Mouse (Mus musculus) hindbrain, embryonic 16.5 days (tissue): ENCODE data around the gene Grik3. TPM values are rescaled to one million over a fixed set of nuclear protein-coding genes. Genes with fewer than 3 reads are reported as not detected.
A peak's percentile ranks its signal among the peaks of the same experiment; 100 is the strongest.

Experiments
- ATAC-seq: fragments of 200-750 bp; cut with Nextera tagmentation; 2 replicates; pipeline ENCODE4 v1.8.0; 2017; ENCODE audit warnings: moderate TSS enrichment, moderate library complexity
- H3K27ac ChIP-seq: fragments of 300-500 bp; sonication (generic); 2 replicates; pipeline ENCODE4 v1.5.1; 2014; ENCODE audit warnings: low read depth, mild to moderate bottlenecking, control low read depth, low read length, moderate library complexity
- H3K27me3 ChIP-seq: fragments of 300-500 bp; sonication (generic); replicated peaks from 2 replicates; pipeline ENCODE4 v1.6.1; 2014; ENCODE audit warnings: low read length; ENCODE audit not compliant: control insufficient read depth, insufficient read depth
- H3K36me3 ChIP-seq: fragments of 300-500 bp; sonication (generic); 2 replicates; pipeline ENCODE4 v1.6.1; 2014; ENCODE audit warnings: mild to moderate bottlenecking, low read length, moderate library complexity, mixed read lengths; ENCODE audit not compliant: control insufficient read depth, insufficient read depth
- H3K4me1 ChIP-seq: fragments of 300-500 bp; sonication (generic); 2 replicates; pipeline ENCODE4 v1.6.1; 2014; ENCODE audit warnings: low read depth, low read length; ENCODE audit not compliant: control insufficient read depth, insufficient read depth
- H3K4me2 ChIP-seq: fragments of 300-500 bp; sonication (generic); 2 replicates; pipeline ENCODE4 v1.6.1; 2014; ENCODE audit warnings: mild to moderate bottlenecking, low read length, control low read depth, moderate library complexity
- H3K4me3 ChIP-seq: fragments of 300-500 bp; sonication (generic); 2 replicates; pipeline ENCODE4 v1.5.1; 2014; ENCODE audit warnings: mild to moderate bottlenecking, low read length, control low read depth, moderate library complexity
- H3K9ac ChIP-seq: fragments of 300-500 bp; sonication (generic); 2 replicates; pipeline ENCODE4 v1.6.1; 2014; ENCODE audit warnings: low read depth, mild to moderate bottlenecking, control low read depth, low read length, moderate library complexity
- H3K9me3 ChIP-seq: fragments of 300-500 bp; sonication (generic); 2 replicates; pipeline ENCODE4 v1.6.1; 2014; ENCODE audit warnings: mild to moderate bottlenecking, low read length, moderate library complexity; ENCODE audit not compliant: control insufficient read depth
- WGBS: fragments of 180-500 bp; shearing (Covaris S2); extraction: QIAGEN DNeasy Blood & Tissue Kit; methylation state at CpG from one replicate; pipeline ENCODE4 v1.1.7; 2014; 5-methylcytosine and 5-hydroxymethylcytosine counted together
- polyA plus RNA-seq: library from polyadenylated mRNA; unstranded; fragments of >200 nt; fragmentation: Nextera tagmentation; extraction: Ambion mirVana; gene quantifications from 2 replicates; pipeline ENCODE4 v1.2.1, GENCODE M21; 2015

Grik3 gene
- polyA plus RNA-seq, 1 experiment from 2014 or later = 5.5 TPM

DNA sequence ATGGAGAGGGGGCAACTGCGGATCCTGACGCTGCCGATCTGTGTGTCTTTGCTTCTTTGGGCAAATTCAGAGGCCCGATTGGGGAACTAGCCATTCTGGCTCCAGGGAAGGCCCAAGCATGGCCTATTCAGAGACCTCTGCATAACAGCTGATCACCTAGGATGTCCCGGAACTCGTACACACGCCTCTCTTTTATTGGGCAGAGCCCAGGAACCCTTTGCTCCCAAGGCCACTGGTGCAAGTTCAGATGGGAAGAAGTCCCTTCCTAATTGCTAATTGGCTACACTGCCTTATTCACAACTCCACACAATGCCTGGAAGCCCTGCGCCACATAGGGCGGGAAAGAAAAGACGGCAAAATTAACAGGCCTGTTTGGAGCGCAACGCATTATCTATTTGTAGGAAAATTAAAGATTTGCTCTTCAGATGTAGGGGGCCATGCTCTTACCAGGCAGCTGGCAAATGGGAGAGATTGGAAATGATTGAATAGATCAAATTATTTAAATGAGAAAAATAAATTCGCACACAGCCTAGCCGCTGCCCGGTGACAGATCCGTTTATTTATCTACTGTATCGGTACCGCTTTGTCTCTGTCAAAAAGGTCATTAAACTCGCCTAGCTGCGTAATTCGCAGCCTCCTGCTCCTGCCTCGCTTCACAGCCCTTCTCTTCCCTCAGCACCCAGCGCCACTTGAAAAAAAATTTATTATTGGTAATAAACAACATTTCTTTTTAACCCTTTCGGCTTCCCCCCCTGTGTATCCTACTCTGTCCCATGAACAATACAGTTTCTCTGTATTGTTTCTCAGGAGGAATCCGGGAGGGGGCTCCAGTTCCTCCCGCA, 1.5 kb upstream of the Grik3 start:
- WGBS = 2% methylated on average over 26 of the region's 26 CpGs
- Histone ChIP-seq H3K9me3 (no peaks in the 10 kb centered on the region), H3K4me1 (peaks cover 54% of the 10 kb centered on the region), H3K27me3 (peaks cover 23% of the 10 kb centered on the region), H3K27ac (peak overlapping the region; percentile 87), H3K4me3 (peak overlapping the region; percentile 70), H3K4me2 (peak overlapping the region; percentile 81), H3K9ac (peak overlapping the region; percentile 82; the same call in 1 of the 2 replicates), H3K36me3 (no peaks in the 10 kb centered on the region)
- ATAC-seq = no peak

DNA sequence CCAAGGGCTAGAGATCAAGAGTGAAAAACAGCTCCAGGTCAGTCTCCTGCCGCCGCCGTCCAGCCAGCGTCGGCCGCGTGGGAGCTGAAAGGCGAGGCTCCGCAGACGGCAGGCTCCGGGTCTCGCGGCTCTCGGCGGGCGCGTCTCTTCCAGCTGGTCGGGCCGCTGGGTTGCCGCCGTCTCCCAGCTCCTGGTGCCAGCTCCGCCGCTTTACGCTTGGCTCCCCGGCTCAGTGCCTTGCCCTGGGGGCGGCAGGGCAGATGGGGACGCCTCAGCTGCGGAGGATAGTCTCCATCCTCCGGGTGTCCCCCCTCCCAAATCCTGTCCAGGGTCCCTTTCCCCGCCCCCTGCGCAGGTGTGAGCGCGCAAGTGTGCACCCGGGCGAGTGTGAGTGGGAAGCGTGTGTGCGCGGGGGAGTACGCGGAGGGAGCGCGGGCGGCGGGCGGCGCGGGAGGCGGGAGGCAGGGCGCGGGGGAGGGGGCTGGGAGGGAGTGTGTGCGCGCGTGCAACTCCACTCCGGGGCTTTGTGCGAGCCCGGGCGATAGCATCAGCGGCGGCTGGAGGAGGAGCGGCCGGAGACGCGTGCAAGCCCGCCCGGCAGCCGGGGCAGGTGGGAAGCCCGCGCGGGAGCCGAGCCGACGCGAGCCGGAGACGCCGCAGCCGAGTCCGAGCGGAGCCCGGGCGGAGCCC, 454 bp upstream of the Grik3 start:
- H3K4me1 ChIP-seq = peaks cover 60% of the 10 kb centered on the region
- H3K27me3 ChIP-seq = peaks cover 19% of the 10 kb centered on the region
- under 1% methylated on average over 46 of the region's 81 CpGs for WGBS

GRCm38 (mm10) chr4:125491505-125492121, 1.1 kb downstream of the Grik3 start:
- Histone ChIP-seq H3K4me2 (peak overlapping the region; percentile 81), H3K9ac (peak overlapping the region; percentile 82), H3K4me1 (peaks cover 52% of the 10 kb centered on the region), H3K9me3 (no peaks in the 10 kb centered on the region), H3K27me3 (peaks cover 17% of the 10 kb centered on the region), H3K4me3 (peak overlapping the region; percentile 70), H3K36me3 (no peaks in the 10 kb centered on the region), H3K27ac (peak overlapping the region; percentile 87)
- ATAC-seq = no peak
- under 1% methylated on average over 42 of the region's 42 CpGs for WGBS

More for the DNA sequence above, 454 bp upstream of the Grik3 start:
- Histone ChIP-seq H3K36me3 (no peaks in the 10 kb centered on the region), H3K9ac (peak overlapping the region; percentile 82), H3K4me3 (peak overlapping the region; percentile 70), H3K27ac (peak overlapping the region; percentile 87), H3K9me3 (no peaks in the 10 kb centered on the region), H3K4me2 (peak overlapping the region; percentile 81)
- ATAC-seq = peak; percentile 59

- WGBS = 13% methylated on average over 9 of the region's 9 CpGs
- Histone ChIP-seq H3K9me3 (no peaks in the 10 kb centered on the region), H3K4me2 (peak overlapping the region; percentile 81), H3K36me3 (no peaks in the 10 kb centered on the region), H3K4me3 (peak overlapping the region; percentile 70), H3K27me3 (peaks cover 17% of the 10 kb centered on the region), H3K4me1 (peaks cover 51% of the 10 kb centered on the region), H3K9ac (peak overlapping the region; percentile 82), H3K27ac (peak overlapping the region; percentile 55; the same call in 1 of the 2 replicates)
- no peak for ATAC-seq
These were observed 1.6 kb downstream of the Grik3 start for GRCm38 (mm10) chr4:125492122-125492505.

GRCm38 (mm10) chr4:125492706-125493105, 2.2 kb downstream of the Grik3 start:
- ATAC-seq = 0 out of 2 replicates have a peak, but pooled peaks have one; percentile 5

DNA sequence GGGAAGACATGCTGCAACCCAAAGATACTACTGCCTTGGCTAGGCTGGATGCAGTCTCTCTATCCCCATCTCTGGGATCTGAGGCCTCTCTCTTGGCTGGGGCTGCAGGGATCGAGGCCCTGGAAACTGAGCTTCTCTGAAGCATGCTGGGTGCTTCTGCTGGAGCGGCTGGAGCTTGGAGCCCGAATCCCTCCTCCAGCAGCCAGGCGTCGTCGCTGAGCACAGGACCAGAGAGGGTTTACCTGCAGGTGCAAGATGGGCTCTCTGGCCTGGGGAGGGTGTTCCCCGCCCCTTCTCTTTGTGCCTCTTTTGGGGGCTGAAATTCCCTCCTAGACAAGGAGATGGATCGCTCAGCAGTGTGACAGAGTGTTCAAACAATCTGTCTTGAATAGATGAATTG, 2.6 kb downstream of the Grik3 start:
- peaks cover 12% of the 10 kb centered on the region for H3K27me3 ChIP-seq
- peaks cover 48% of the 10 kb centered on the region for H3K4me1 ChIP-seq
- ATAC-seq = 0 out of 2 replicates have a peak, but pooled peaks have one; percentile 2

More at GRCm38 (mm10) chr4:125492706-125493105, 2.2 kb downstream of the Grik3 start:
- 12% methylated on average over 9 of the region's 9 CpGs for WGBS
- Histone ChIP-seq H3K9ac (peak overlapping the region; percentile 60), H3K36me3 (no peaks in the 10 kb centered on the region), H3K4me2 (peak overlapping the region; percentile 81), H3K27ac (peak overlapping the region; percentile 55), H3K9me3 (no peaks in the 10 kb centered on the region), H3K4me1 (peaks cover 52% of the 10 kb centered on the region), H3K27me3 (peaks cover 16% of the 10 kb centered on the region), H3K4me3 (peak overlapping the region; percentile 70)

GRCm38 (mm10) chr4:125495477-125495876, 5.0 kb downstream of the Grik3 start:
- peak overlapping the region; percentile 81 for H3K4me2 ChIP-seq

More for the DNA sequence above, 2.6 kb downstream of the Grik3 start:
- Histone ChIP-seq H3K4me3 (peak overlapping the region; percentile 70), H3K4me2 (peak overlapping the region; percentile 81), H3K27ac (peak overlapping the region; percentile 55), H3K9me3 (no peaks in the 10 kb centered on the region), H3K9ac (peak overlapping the region; percentile 60), H3K36me3 (no peaks in the 10 kb centered on the region)
- 5% methylated on average over 8 of the region's 8 CpGs for WGBS

DNA sequence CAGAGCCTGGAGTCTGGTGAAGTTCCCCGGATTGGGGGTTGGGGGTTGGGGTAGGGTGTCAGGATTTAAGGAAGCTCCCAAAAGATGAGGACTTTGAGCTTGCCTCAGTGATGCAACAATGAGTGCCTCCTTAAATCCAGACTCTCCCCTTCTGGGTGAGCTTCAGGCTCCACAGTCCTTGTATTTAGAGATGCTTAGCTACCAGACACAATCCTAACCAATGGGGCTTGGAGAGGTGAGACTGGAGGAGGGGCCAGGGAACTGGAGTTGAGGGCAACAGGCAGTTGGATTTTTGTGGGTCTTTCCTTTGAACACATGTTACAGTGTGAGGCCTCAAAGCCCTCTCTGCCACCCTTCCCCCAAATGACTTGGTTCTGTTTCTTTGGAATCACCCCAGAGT, 6.5 kb downstream of the Grik3 start:
- peaks cover 4% of the 10 kb centered on the region for H3K27me3 ChIP-seq
- H3K9me3 ChIP-seq = no peaks in the 10 kb centered on the region
- no peak overlapping the region for H3K27ac ChIP-seq
- peaks cover 34% of the 10 kb centered on the region for H3K4me1 ChIP-seq
- no peak overlapping the region for H3K4me3 ChIP-seq
- H3K4me2 ChIP-seq = 0 out of 2 replicates have a peak overlapping the region, but pooled peaks have one; percentile 12
- no peaks in the 10 kb centered on the region for H3K36me3 ChIP-seq
- ATAC-seq = no peak
- WGBS = 10% methylated on average over 1 of the region's 1 CpGs
- H3K9ac ChIP-seq = no peak overlapping the region

More at GRCm38 (mm10) chr4:125495477-125495876, 5.0 kb downstream of the Grik3 start:
- Histone ChIP-seq H3K9ac (no peak overlapping the region), H3K27me3 (peaks cover 4% of the 10 kb centered on the region), H3K4me3 (no peak overlapping the region), H3K27ac (no peak overlapping the region), H3K9me3 (no peaks in the 10 kb centered on the region), H3K4me1 (peaks cover 41% of the 10 kb centered on the region), H3K36me3 (no peaks in the 10 kb centered on the region)
- 19% methylated on average over 8 of the region's 8 CpGs for WGBS
- no peak for ATAC-seq
